Mouse (Mus musculus): ENCODE data around the gene Dcaf12. TPM values are rescaled to one million over a fixed set of nuclear protein-coding genes. Genes with fewer than 3 reads are reported as not detected.

Dcaf12 gene
- polyA plus RNA-seq, 1 experiment from 2014 or later = 68.1 TPM

DNA sequence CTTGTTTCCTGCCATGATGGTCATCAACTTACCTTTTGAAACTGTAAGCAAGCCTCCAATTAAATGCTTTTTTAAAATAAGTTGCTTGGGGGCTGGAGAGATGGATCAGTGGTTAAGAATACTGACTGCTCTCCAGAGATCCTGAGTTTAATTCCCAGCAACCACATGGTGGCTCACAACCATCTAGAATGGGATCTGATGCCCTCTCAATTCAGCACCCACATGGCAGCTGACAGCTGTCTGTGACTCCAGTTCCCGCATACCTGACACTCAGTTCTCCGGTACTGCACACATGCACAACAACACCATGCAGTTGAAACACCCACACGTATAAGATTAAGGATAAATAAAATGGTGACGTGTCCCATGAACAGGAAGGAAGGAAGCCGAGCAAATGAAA lies 3.6 kb upstream of the Dcaf12 start:
- Histone ChIP-seq H3K27me3 (ENCODE audit: control insufficient read depth, insufficient read depth, low read depth, low read length) (no peaks in the 10 kb centered on the region), H3K4me1 (replicated peaks; ENCODE audit: control insufficient read depth, insufficient read depth, low read length) (peaks cover 5% of the 10 kb centered on the region), H3K27ac (ENCODE audit: low read length) (no peak overlapping the region), H3K4me2 (ENCODE audit: low read depth, low read length) (no peak overlapping the region), H3K9ac (ENCODE audit: low read length) (no peak overlapping the region), H3K36me3 (ENCODE audit: control insufficient read depth, insufficient read depth, low read length) (no peaks in the 10 kb centered on the region), H3K4me3 (ENCODE audit: low read length) (no peak overlapping the region), H3K9me3 (ENCODE audit: control insufficient read depth, low read length) (no peaks in the 10 kb centered on the region)
- 59% methylated on average over 5 of the region's 5 CpGs for WGBS
- no peak for ATAC-seq (ENCODE audit: low read depth)

DNA sequence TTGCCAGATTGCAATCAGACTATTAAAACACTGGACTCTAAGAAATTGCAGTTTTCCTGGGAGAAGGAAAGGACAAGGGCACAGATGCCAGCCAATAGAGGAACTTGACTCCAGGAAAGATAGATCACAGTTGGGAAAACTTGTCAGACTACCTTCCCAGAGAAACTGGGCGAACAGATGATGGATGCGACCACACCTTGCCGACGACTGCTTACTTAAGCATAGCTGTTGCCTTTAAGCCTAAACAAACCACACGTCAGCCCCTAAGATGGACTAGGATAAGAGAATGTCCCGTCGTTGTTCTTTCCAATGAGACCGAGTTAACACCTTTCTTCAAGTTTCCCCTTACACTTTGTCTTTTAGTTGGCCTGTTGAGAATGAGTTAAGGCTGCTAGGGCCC lies 484 bp upstream of the Dcaf12 start:
- Histone ChIP-seq H3K9me3 (ENCODE audit: control insufficient read depth, low read length) (no peaks in the 10 kb centered on the region), H3K4me1 (replicated peaks; ENCODE audit: control insufficient read depth, insufficient read depth, low read length) (peaks cover 12% of the 10 kb centered on the region), H3K27me3 (ENCODE audit: control insufficient read depth, insufficient read depth, low read depth, low read length) (no peaks in the 10 kb centered on the region), H3K9ac (ENCODE audit: low read length) (peak overlapping the region; percentile 63), H3K36me3 (ENCODE audit: control insufficient read depth, insufficient read depth, low read length) (no peaks in the 10 kb centered on the region), H3K27ac (ENCODE audit: low read length) (peak overlapping the region; percentile 97), H3K4me2 (ENCODE audit: low read depth, low read length) (peak overlapping the region; percentile 62), H3K4me3 (ENCODE audit: low read length) (peak overlapping the region; percentile 69)
- 11% methylated on average over 8 of the region's 8 CpGs for WGBS
- ATAC-seq (ENCODE audit: low read depth) = no peak

DNA sequence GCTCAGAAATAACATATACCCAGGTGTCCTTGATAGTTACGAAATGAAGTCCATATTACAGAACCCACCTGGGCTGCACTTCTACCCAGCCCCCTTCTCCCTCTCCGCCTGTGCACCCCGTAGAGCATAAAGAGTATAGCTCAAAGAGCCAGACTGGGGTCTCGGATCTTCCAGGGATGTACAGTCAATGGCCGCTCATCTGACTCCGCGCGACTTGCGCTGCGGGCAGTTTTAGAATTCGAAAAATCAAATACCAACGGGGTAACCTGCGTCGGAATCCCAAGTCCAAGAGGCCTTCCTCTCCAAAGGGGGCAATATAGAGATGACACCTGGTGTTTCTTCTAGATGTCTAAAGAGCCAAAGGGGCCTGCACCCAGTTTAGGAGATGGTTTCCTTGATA lies 967 bp downstream of the Dcaf12 start:
- ATAC-seq (ENCODE audit: low read depth) = no peak
- Histone ChIP-seq H3K4me1 (replicated peaks; ENCODE audit: control insufficient read depth, insufficient read depth, low read length) (peaks cover 12% of the 10 kb centered on the region), H3K36me3 (ENCODE audit: control insufficient read depth, insufficient read depth, low read length) (peaks cover 3% of the 10 kb centered on the region; the same call in 1 of the 2 replicates), H3K27ac (ENCODE audit: low read length) (peak overlapping the region; percentile 97), H3K9me3 (ENCODE audit: control insufficient read depth, low read length) (no peaks in the 10 kb centered on the region), H3K27me3 (ENCODE audit: control insufficient read depth, insufficient read depth, low read depth, low read length) (no peaks in the 10 kb centered on the region), H3K4me3 (ENCODE audit: low read length) (peak overlapping the region; percentile 69), H3K4me2 (ENCODE audit: low read depth, low read length) (peak overlapping the region; percentile 88), H3K9ac (ENCODE audit: low read length) (peak overlapping the region; percentile 82)
- 12% methylated on average over 14 of the region's 14 CpGs for WGBS

DNA sequence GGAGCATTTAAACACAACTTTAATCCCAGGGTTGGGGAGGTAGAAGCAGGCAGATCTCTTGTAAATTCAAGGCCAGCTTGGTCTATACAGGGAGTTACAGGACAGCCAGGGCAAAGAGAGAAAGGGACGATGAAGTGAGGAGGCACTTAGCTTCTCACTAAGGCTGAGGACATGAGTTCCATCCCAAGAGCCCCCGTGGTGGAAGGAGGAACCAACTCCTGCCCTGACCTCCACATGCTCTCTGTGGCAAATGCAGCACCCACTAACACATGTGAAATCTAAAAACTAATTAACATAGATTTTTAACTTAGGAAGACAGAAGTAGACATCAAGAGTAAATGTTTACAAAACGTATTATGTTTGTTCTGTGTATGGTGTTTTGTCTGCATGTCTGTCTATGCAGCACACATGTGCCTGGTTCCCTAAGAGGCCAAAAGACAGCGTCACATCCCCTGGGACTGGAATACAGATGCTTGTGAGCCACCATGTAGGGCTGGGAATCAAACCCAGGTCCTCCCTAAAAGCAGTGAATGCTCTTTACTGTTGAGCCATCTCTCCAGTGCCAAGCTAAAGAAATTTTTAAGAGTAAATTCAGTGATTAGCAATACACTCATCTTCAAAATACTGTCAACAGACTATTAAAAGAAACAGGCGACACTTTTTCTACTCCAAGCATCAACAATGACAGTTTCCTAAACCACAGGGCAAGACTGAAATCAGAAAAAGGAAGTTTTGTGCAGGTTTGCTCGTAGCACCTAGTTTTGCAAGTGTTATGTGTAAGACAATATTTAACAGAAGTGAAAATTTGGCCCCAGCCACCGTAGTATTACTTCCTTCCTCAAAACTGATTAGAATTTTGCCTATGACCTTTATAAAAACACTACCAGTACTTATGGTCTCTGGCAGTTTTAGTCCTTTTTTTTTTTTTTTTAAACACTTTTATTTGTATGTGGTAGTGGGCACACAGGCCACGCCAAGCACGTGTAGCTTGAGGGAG lies 3.8 kb downstream of the Dcaf12 start:
- 87% methylated on average over 9 of the region's 9 CpGs for WGBS
- no peak overlapping the region for H3K4me3 ChIP-seq (ENCODE audit: low read length)

DNA sequence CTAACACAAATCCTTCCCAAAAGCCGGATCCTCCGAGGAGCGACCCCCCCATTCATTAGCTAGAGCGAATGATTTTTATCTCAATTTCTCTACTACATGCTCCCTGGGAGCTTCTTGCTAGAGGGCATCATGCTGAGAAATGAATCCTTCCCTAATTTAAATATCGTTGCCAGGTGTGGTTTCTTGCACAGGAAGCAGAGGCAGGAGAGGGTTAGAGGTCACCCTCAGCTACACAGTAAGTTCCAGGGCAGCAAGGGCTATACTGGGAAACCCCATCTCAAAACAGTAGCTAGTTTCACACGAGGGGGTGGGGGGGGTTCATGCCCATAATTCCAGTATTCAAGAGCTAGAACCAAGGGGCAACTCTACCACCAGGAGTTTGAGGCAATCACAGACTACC lies 7.3 kb downstream of the Dcaf12 start:
- Histone ChIP-seq H3K9me3 (ENCODE audit: control insufficient read depth, low read length) (no peaks in the 10 kb centered on the region), H3K27me3 (ENCODE audit: control insufficient read depth, insufficient read depth, low read depth, low read length) (no peaks in the 10 kb centered on the region), H3K36me3 (ENCODE audit: control insufficient read depth, insufficient read depth, low read length) (peaks cover 17% of the 10 kb centered on the region), H3K4me1 (replicated peaks; ENCODE audit: control insufficient read depth, insufficient read depth, low read length) (peaks cover under 1% of the 10 kb centered on the region; the same call in 1 of the 2 replicates), H3K9ac (ENCODE audit: low read length) (no peak overlapping the region), H3K4me2 (ENCODE audit: low read depth, low read length) (no peak overlapping the region), H3K27ac (ENCODE audit: low read length) (no peak overlapping the region), H3K4me3 (ENCODE audit: low read length) (no peak overlapping the region)
- no peak for ATAC-seq (ENCODE audit: low read depth)
- 83% methylated on average over 6 of the region's 6 CpGs for WGBS

More for the DNA sequence above, 3.8 kb downstream of the Dcaf12 start:
- H3K27me3 ChIP-seq (ENCODE audit: control insufficient read depth, insufficient read depth, low read depth, low read length) = no peaks in the 10 kb centered on the region
- no peaks in the 10 kb centered on the region for H3K9me3 ChIP-seq (ENCODE audit: control insufficient read depth, low read length)
- no peak overlapping the region for H3K27ac ChIP-seq (ENCODE audit: low read length)
- no peak overlapping the region for H3K4me2 ChIP-seq (ENCODE audit: low read depth, low read length)
- peaks cover 10% of the 10 kb centered on the region for H3K36me3 ChIP-seq (ENCODE audit: control insufficient read depth, insufficient read depth, low read length)
- H3K9ac ChIP-seq (ENCODE audit: low read length) = no peak overlapping the region
- no peak for ATAC-seq (ENCODE audit: low read depth)
- peaks cover 12% of the 10 kb centered on the region for H3K4me1 ChIP-seq (replicated peaks; ENCODE audit: control insufficient read depth, insufficient read depth, low read length)

DNA sequence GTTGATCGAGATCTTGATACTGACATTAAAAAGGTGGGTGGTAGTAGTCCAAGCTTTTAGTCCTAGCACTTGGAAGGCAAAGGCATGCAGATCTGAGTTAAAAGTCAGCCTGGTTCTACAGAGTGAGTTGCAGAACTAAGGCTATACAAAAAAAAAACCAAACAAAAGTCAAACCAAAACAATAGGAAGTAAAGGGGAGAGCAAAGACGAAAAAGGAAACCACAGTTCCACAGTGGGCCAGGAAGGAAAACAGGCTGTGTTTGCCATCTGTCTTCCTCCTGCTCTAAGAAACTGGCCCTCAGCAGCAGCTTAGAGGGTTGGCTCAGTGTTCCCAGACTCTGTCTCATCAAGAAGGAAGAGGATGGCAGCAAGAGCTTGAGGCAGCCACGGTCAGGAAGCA lies 10.4 kb downstream of the Dcaf12 start:
- WGBS = 45% methylated on average over 3 of the region's 3 CpGs
- Histone ChIP-seq H3K4me2 (ENCODE audit: low read depth, low read length) (no peak overlapping the region), H3K4me1 (replicated peaks; ENCODE audit: control insufficient read depth, insufficient read depth, low read length) (no peaks in the 10 kb centered on the region), H3K9me3 (ENCODE audit: control insufficient read depth, low read length) (no peaks in the 10 kb centered on the region), H3K36me3 (ENCODE audit: control insufficient read depth, insufficient read depth, low read length) (peaks cover 34% of the 10 kb centered on the region), H3K27ac (ENCODE audit: low read length) (no peak overlapping the region), H3K9ac (ENCODE audit: low read length) (no peak overlapping the region), H3K4me3 (ENCODE audit: low read length) (no peak overlapping the region), H3K27me3 (ENCODE audit: control insufficient read depth, insufficient read depth, low read depth, low read length) (no peaks in the 10 kb centered on the region)
- ATAC-seq (ENCODE audit: low read depth) = no peak

DNA sequence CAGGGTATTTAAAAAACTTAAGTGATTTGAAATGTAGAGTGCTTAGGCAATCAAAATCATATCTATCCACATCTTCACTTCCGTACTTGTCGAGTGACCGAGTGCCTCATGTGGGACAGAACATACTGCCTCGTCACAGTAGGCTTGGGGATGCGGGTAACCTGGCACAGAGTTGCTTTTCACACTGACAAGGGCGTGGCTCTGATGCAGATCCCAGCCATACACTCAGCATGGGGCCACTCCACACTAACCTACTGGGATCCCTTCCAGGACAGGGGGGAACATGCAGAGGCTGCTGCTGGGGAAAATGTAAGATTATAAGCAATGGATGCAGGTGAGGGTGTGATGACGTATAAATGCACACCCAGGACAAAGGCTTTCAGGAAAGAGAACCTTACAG lies 11.0 kb downstream of the Dcaf12 start:
- no peak overlapping the region for H3K4me2 ChIP-seq (ENCODE audit: low read depth, low read length)
- H3K27me3 ChIP-seq (ENCODE audit: control insufficient read depth, insufficient read depth, low read depth, low read length) = no peaks in the 10 kb centered on the region
- no peak overlapping the region for H3K4me3 ChIP-seq (ENCODE audit: low read length)
- H3K27ac ChIP-seq (ENCODE audit: low read length) = no peak overlapping the region
- H3K4me1 ChIP-seq (replicated peaks; ENCODE audit: control insufficient read depth, insufficient read depth, low read length) = no peaks in the 10 kb centered on the region
- no peaks in the 10 kb centered on the region for H3K9me3 ChIP-seq (ENCODE audit: control insufficient read depth, low read length)
- no peak overlapping the region for H3K9ac ChIP-seq (ENCODE audit: low read length)
- 88% methylated on average over 7 of the region's 7 CpGs for WGBS
- ATAC-seq (ENCODE audit: low read depth) = no peak
- peaks cover 41% of the 10 kb centered on the region for H3K36me3 ChIP-seq (ENCODE audit: control insufficient read depth, insufficient read depth, low read length)

DNA sequence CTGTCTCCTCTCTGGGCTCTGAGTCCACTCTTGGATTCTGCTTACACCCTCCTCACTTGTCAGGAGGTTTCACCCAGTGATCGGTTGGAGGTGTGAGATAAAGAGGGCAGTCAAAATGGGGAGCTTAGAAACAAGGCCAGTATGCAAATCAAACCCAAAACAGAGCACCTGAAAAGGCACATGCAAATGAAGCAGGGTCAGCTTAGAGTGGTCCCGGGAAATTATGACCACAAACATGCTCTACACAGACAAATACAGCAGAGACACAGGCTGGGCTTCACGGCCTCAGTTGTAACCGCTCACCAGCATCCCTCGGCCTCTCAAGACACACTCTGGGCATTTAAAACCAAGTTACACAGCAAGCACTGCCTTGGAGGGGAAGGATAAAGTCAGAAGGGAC lies 15.7 kb downstream of the Dcaf12 start:
- Histone ChIP-seq H3K27ac (ENCODE audit: low read length) (no peak overlapping the region), H3K4me1 (replicated peaks; ENCODE audit: control insufficient read depth, insufficient read depth, low read length) (no peaks in the 10 kb centered on the region), H3K4me2 (ENCODE audit: low read depth, low read length) (no peak overlapping the region), H3K9ac (ENCODE audit: low read length) (no peak overlapping the region), H3K36me3 (ENCODE audit: control insufficient read depth, insufficient read depth, low read length) (peaks cover 62% of the 10 kb centered on the region), H3K27me3 (ENCODE audit: control insufficient read depth, insufficient read depth, low read depth, low read length) (no peaks in the 10 kb centered on the region), H3K4me3 (ENCODE audit: low read length) (no peak overlapping the region), H3K9me3 (ENCODE audit: control insufficient read depth, low read length) (no peaks in the 10 kb centered on the region)
- 91% methylated on average over 5 of the region's 5 CpGs for WGBS
- no peak for ATAC-seq (ENCODE audit: low read depth)

DNA sequence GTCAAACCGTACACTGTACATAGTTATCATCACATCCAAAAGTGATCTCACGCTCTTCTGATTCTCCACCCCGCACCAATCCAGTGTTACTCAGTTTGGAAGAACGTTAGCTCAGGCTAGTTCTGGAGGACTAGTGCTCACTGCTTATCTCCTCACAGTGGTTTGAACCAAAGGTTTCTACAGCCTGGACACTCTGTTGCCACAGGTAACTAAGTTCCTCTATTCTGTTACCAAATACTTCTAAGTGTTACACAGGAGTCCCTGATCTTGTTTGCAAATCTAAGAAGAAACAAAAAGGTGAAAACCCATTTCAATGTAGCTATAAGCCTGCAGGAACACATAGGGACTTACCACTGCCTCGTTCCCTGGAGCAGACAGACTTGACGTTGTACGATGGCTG lies 18.7 kb downstream of the Dcaf12 start:
- no peak overlapping the region for H3K27ac ChIP-seq (ENCODE audit: low read length)
- no peaks in the 10 kb centered on the region for H3K9me3 ChIP-seq (ENCODE audit: control insufficient read depth, low read length)
- peaks cover 71% of the 10 kb centered on the region for H3K36me3 ChIP-seq (ENCODE audit: control insufficient read depth, insufficient read depth, low read length)
- H3K4me1 ChIP-seq (replicated peaks; ENCODE audit: control insufficient read depth, insufficient read depth, low read length) = no peaks in the 10 kb centered on the region
- WGBS = 93% methylated on average over 7 of the region's 7 CpGs
- no peak overlapping the region for H3K9ac ChIP-seq (ENCODE audit: low read length)
- no peaks in the 10 kb centered on the region for H3K27me3 ChIP-seq (ENCODE audit: control insufficient read depth, insufficient read depth, low read depth, low read length)
- H3K4me2 ChIP-seq (ENCODE audit: low read depth, low read length) = no peak overlapping the region
- ATAC-seq (ENCODE audit: low read depth) = no peak
- no peak overlapping the region for H3K4me3 ChIP-seq (ENCODE audit: low read length)
